Mouse (Mus musculus): Measurements from ENCODE around the gene Il17d. TPM values are rescaled to one million over a fixed set of nuclear protein-coding genes. Genes with fewer than 3 reads are reported as not detected.
A peak's percentile ranks its signal among the peaks of the same experiment; 100 is the strongest.

Gene Il17d
- polyA plus RNA-seq, 1 experiment from 2014 or later = 0.51 TPM

DNA sequence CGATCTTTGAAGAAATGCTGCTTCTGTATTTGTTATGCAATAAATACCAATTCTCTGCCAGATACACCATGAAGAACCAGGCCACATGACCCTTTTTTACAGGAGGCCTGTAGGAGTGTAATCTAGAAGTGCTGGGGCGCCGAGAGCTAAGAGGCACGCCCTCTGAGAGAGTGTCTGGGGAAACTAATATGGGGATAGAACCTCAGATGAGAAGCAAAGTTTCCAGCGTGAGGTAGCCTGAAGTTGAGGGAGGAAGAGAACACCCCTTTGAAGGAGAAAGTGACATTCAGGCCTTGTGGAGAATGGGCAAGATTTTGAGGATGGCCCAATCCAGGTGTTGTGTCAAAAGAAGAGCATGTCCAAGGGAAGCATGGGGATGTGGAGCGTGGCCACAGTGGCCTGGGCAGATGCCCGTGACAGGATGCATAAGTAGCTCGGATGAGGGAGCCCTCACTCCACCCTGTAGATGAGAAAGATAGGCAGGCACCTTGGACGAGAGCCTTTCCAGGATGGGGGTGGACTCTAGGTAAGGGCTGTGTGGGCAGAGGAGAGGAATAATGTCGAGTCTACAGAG, 1.6 kb downstream of the Il17d start:
- no peaks in the 10 kb centered on the region for H3K9me3 ChIP-seq
- no peaks in the 10 kb centered on the region for H3K36me3 ChIP-seq (replicated peaks)
- no peak overlapping the region for H3K27ac ChIP-seq
- H3K27me3 ChIP-seq (ENCODE audit: poor library complexity, severe bottlenecking) = peaks cover 77% of the 10 kb centered on the region
- H3K4me3 ChIP-seq = peak overlapping the region; percentile 82
- WGBS = 57% methylated on average over 10 of the region's 10 CpGs
- no peak for DNase-seq (ENCODE audit: extremely low spot score, low spot score)
- peaks cover 30% of the 10 kb centered on the region for H3K4me1 ChIP-seq

DNA sequence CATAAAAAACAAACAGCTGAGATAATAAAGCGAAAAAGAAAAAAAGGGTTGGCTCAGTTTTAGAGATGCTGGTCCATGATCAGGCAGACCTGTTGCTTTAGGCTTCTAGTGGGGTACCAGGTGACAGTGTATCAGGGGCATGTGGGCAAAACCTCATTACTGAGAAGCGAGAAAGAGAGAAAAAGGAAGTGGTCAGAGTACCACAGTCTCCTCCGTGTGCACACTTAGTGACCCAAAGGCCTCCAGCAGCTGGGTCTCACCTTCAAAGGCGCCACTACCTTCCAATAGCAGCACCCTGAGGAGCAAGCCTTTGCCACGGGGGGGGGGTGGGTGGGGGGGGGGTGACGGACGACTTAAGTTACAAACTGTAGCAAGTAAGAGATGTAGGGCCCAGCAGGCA, 2.5 kb downstream of the Il17d start:
- Histone ChIP-seq H3K27me3 (ENCODE audit: poor library complexity, severe bottlenecking) (peaks cover 82% of the 10 kb centered on the region), H3K36me3 (replicated peaks) (no peaks in the 10 kb centered on the region), H3K4me3 (no peak overlapping the region), H3K9me3 (no peaks in the 10 kb centered on the region), H3K27ac (no peak overlapping the region), H3K4me1 (peaks cover 30% of the 10 kb centered on the region)
- no peak for DNase-seq (ENCODE audit: extremely low spot score, low spot score)
- WGBS = 35% methylated on average over 7 of the region's 7 CpGs

DNA sequence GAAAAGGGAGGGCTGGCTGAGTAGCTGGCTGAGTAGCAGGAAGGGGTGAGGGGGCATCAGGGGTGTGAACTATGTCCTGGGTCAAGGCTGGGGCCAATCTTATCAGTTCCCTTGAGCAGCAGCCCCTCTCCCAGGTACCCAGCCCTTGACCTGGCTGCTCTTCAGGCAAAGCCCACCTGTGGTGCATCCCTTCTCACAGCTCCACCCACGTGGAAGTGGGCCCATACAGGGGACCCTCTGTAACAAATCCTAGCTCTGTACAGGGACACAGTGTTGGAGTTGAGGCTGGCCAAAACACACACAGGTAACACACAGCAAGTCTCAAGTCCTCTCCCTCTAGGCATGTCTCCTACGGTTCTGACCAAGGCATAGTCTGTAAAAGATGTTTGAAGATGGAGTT, 3.0 kb downstream of the Il17d start:
- DNase-seq (ENCODE audit: extremely low spot score, low spot score) = no peak
- Histone ChIP-seq H3K4me1 (peaks cover 30% of the 10 kb centered on the region), H3K36me3 (replicated peaks) (no peaks in the 10 kb centered on the region), H3K27me3 (ENCODE audit: poor library complexity, severe bottlenecking) (peaks cover 80% of the 10 kb centered on the region), H3K27ac (no peak overlapping the region), H3K4me3 (no peak overlapping the region), H3K9me3 (no peaks in the 10 kb centered on the region)
- WGBS = 47% methylated on average over 2 of the region's 2 CpGs

DNA sequence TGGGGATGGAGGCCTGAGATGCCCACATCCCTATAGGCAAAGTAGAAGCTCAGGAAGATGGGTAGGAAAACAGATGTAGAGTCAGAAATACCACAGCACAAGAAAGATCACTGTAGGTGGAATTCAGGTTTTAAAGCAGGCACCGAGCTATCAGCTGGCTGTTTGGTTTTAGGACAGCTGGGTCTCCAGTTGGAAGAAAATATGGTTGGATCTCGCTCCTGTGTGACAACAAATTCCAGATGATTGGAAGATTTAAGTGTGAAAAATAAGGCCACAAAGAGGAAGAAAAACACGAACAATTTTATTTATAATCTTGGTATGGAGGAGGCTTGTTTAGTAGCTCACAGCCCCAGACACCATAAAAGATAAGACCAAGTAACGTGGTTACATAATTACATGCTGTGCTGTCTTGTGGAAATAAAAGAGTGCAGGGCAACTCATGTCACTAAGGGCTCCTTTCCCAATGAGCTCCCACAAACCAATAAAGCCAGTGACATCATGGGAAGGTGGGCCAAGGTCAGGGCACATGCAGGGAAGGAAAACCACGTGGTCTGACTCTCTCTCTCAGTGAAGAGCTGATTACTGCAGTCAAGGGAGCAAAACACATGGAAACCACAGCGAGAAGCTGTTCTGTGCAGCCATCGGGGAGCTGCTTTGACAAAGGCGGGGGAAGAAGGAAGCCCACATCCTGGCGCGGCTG, 4.7 kb downstream of the Il17d start:
- Histone ChIP-seq H3K27ac (no peak overlapping the region), H3K9me3 (no peaks in the 10 kb centered on the region), H3K36me3 (replicated peaks) (no peaks in the 10 kb centered on the region), H3K4me1 (peaks cover 34% of the 10 kb centered on the region), H3K4me3 (no peak overlapping the region), H3K27me3 (ENCODE audit: poor library complexity, severe bottlenecking) (peaks cover 77% of the 10 kb centered on the region)
- WGBS = 69% methylated on average over 10 of the region's 10 CpGs
- DNase-seq (ENCODE audit: extremely low spot score, low spot score) = no peak

DNA sequence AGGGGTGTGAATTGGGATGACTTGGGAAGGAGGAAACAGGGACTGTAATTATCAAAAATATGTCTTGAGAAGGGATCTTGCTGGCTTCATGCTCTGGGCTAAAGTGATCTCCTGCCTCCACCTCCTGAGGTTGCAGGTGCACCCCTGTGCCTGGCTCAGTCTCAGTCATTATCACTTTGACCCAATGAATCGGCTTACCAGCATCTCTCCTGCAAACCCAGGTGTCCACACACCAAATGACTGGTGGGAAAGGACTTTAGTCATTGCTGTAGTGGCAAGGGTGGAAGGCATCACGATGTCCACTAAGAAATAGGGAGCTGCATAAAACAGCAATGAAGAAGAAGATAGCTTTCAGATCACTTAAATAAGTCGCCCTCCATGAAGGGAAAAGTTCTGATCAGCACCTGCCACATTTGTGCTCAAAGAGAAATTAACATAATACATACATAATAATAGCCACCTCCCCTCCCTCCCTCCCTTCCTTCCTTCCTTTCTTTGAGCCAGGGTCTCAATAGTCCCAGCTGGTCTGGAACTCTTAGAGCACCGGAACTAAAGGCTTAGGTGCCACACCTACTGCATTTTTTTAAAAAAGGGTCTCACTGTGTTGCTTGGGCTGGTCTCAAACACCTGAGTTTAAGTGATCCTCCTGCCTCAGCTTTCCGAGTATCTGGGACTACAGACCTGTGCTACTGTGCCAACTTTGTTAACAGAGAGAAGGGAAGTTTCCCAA, 5.4 kb downstream of the Il17d start:
- no peak overlapping the region for H3K27ac ChIP-seq
- H3K4me3 ChIP-seq = no peak overlapping the region
- no peaks in the 10 kb centered on the region for H3K36me3 ChIP-seq (replicated peaks)
- no peak for DNase-seq (ENCODE audit: extremely low spot score, low spot score)
- peaks cover 79% of the 10 kb centered on the region for H3K27me3 ChIP-seq (ENCODE audit: poor library complexity, severe bottlenecking)
- 66% methylated on average over 5 of the region's 5 CpGs for WGBS
- H3K9me3 ChIP-seq = no peaks in the 10 kb centered on the region
- H3K4me1 ChIP-seq = peaks cover 35% of the 10 kb centered on the region

DNA sequence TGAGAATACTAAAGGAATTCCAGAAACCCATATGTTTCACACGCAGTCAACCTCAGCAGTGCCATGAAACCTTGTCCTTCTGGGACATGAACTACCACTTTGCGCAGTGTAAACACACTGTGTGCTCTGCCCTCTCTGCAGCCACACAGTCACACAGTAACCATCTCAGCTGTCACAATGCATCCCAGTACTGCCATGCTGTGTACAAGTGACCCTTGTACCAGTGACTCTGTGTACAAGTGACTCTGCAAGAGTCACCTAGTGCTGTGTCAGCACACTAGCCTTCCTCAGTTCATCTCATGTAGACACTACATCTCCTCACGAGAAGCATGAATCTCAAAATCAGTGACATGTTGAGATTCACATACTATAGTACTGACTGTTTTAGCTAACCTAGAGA, 8.0 kb downstream of the Il17d start:
- Histone ChIP-seq H3K9me3 (no peaks in the 10 kb centered on the region), H3K4me3 (no peak overlapping the region), H3K4me1 (peaks cover 37% of the 10 kb centered on the region), H3K36me3 (replicated peaks) (no peaks in the 10 kb centered on the region), H3K27me3 (ENCODE audit: poor library complexity, severe bottlenecking) (peaks cover 80% of the 10 kb centered on the region), H3K27ac (no peak overlapping the region)
- 88% methylated on average over 3 of the region's 3 CpGs for WGBS
- no peak for DNase-seq (ENCODE audit: extremely low spot score, low spot score)

DNA sequence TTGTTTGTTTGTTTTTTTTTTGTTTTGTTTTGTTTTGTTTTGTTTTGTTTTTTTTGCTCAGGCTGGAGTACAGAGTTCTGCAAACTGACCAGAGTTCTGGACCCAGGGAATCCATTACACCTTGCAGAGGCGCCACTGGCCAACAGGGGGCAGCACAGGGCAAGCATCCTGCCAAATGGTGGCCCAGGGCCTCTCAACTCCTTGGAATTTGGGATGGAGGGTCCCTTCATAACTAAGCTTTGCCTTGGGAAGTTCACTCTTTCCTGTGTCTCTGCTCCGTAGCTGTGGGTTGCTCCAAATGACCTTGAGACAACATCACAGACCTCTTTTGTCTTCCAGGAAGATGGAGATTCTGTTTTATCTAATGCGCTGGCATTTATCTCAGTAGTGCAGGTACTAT, 8.6 kb downstream of the Il17d start:
- WGBS = 38% methylated on average over 3 of the region's 3 CpGs
- Histone ChIP-seq H3K9me3 (no peaks in the 10 kb centered on the region), H3K4me3 (no peak overlapping the region), H3K27ac (no peak overlapping the region), H3K36me3 (replicated peaks) (no peaks in the 10 kb centered on the region), H3K27me3 (ENCODE audit: poor library complexity, severe bottlenecking) (peaks cover 80% of the 10 kb centered on the region), H3K4me1 (peaks cover 43% of the 10 kb centered on the region)
- DNase-seq (ENCODE audit: extremely low spot score, low spot score) = peak; percentile 57

DNA sequence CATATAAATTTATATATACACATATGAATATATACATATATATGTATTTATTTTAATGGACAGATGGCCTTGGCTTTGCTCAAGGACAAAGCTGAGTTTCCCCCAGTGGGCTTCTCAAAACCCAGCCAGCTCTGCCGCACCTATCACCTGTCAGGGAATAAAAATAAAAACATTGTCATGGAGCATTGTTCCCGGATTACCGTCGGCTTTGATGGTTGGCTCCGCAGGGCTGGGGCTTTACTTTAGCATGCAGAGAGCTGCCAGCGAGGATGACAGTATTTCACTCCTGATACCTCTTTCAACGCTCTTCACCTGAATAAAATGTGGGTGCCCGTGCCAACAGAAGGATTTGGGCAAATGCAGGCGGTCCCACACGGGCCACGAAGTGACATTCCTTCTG, 9.3 kb downstream of the Il17d start:
- Histone ChIP-seq H3K4me3 (no peak overlapping the region), H3K27me3 (ENCODE audit: poor library complexity, severe bottlenecking) (peaks cover 80% of the 10 kb centered on the region), H3K36me3 (replicated peaks) (no peaks in the 10 kb centered on the region), H3K4me1 (peaks cover 44% of the 10 kb centered on the region), H3K27ac (0 out of 2 replicates have a peak overlapping the region, but pooled peaks have one; percentile 5), H3K9me3 (no peaks in the 10 kb centered on the region)
- DNase-seq (ENCODE audit: extremely low spot score, low spot score) = no peak
- 17% methylated on average over 11 of the region's 11 CpGs for WGBS

DNA sequence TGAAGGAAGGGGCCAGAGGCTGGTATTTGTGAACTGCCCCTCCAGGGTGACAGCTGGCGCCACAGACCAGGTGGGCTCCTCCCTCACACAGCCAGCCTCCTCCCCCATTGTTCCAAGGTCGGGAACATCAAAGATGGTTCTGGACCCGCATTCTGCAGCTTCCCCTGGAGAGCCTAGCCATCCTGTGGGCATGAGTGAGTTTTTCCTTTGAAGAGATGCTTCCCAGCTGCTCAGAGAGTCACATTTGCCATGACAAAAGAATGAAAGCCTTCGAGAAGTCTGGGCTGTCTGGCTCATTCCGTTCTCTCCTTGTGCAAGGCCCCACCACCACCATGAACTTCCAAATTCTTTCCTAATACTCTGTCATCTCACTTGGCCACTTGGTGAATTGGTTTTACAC, 9.8 kb downstream of the Il17d start:
- peaks cover 40% of the 10 kb centered on the region for H3K4me1 ChIP-seq
- 0 out of 2 replicates have a peak overlapping the region, but pooled peaks have one; percentile 5 for H3K27ac ChIP-seq
- 7% methylated on average over 5 of the region's 5 CpGs for WGBS
- H3K27me3 ChIP-seq (ENCODE audit: poor library complexity, severe bottlenecking) = peaks cover 80% of the 10 kb centered on the region
- no peak for DNase-seq (ENCODE audit: extremely low spot score, low spot score)
- H3K4me3 ChIP-seq = no peak overlapping the region
- H3K36me3 ChIP-seq (replicated peaks) = no peaks in the 10 kb centered on the region
- H3K9me3 ChIP-seq = no peaks in the 10 kb centered on the region

DNA sequence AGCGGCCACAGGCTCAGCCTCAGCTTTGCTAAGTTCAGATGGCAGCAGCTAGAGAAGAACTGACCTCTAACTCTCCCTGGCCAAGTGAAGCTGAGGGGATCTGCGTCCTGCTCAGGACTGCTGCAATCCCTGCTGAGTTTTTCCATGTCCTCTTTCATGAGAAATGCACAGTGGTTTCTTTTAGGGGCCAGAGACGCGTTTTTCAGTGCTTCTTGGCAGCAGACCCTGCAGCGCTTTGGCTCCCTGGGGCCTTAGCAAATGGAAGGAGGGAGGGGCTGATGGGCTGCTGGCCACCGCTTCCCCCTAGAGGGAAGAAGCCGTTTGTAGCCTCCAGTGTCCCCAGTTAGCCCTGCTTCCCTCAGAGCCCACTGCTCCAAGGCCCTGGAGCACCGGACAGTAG, 10.4 kb downstream of the Il17d start:
- Histone ChIP-seq H3K4me1 (peaks cover 34% of the 10 kb centered on the region), H3K27me3 (ENCODE audit: poor library complexity, severe bottlenecking) (peaks cover 80% of the 10 kb centered on the region), H3K4me3 (no peak overlapping the region), H3K36me3 (replicated peaks) (no peaks in the 10 kb centered on the region), H3K9me3 (no peaks in the 10 kb centered on the region), H3K27ac (0 out of 2 replicates have a peak overlapping the region, but pooled peaks have one; percentile 35)
- DNase-seq (ENCODE audit: extremely low spot score, low spot score) = no peak
- WGBS = 10% methylated on average over 8 of the region's 8 CpGs

DNA sequence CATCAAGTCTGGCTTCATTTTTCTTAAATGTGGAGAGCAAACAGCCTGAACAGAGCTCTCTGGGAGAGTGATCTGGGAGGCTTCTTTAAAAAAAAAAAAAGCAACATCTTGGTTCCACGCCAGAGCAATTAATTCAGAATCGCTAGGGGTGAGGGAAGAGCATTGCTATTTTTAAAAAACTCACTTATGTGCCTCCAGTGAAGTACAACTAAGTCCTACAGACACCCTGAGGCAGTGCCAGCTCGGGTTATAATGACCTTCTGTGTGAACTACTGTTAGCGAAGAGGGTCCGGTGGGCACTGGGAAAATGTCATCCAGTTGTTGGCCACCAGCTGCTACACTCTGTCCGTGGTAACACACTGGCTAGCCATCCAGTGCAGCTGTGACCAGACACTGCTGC, 11.1 kb downstream of the Il17d start:
- Histone ChIP-seq H3K27ac (no peak overlapping the region), H3K4me1 (peaks cover 33% of the 10 kb centered on the region), H3K4me3 (no peak overlapping the region), H3K36me3 (replicated peaks) (no peaks in the 10 kb centered on the region), H3K9me3 (no peaks in the 10 kb centered on the region), H3K27me3 (ENCODE audit: poor library complexity, severe bottlenecking) (peaks cover 86% of the 10 kb centered on the region)
- 86% methylated on average over 6 of the region's 6 CpGs for whole genome bisulfite sequencing
- no peak for DNase-seq (ENCODE audit: extremely low spot score, low spot score)

DNA sequence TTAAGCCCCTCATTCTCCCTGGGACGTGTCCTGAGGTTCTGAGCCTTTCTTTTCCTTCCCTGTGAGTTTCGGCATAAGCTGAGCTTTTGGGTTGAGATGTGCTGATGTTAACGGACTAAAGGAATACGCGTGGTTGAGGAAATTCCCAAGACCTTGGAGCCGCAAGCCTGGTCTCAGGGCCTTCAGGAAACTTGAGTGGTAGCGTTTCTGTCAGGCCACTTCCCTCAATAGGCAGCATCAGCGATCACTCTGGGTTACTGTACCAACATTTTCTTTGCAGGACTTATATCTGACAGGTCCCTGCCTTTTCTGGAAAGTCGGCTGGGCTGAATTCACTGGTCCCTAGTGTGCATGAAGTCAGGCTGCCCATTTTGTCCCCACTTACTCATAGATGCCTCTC, 12.2 kb downstream of the Il17d start:
- Histone ChIP-seq H3K4me1 (peaks cover 33% of the 10 kb centered on the region), H3K27ac (0 out of 2 replicates have a peak overlapping the region, but pooled peaks have one; percentile 12), H3K4me3 (peak overlapping the region; percentile 21; the same call in 1 of the 2 replicates), H3K27me3 (ENCODE audit: poor library complexity, severe bottlenecking) (peaks cover 93% of the 10 kb centered on the region), H3K9me3 (no peaks in the 10 kb centered on the region), H3K36me3 (replicated peaks) (no peaks in the 10 kb centered on the region)
- 25% methylated on average over 9 of the region's 9 CpGs for WGBS
- DNase-seq (ENCODE audit: extremely low spot score, low spot score) = no peak
